Mouse (Mus musculus): ENCODE measurements around the gene Tubgcp2.

DNA sequence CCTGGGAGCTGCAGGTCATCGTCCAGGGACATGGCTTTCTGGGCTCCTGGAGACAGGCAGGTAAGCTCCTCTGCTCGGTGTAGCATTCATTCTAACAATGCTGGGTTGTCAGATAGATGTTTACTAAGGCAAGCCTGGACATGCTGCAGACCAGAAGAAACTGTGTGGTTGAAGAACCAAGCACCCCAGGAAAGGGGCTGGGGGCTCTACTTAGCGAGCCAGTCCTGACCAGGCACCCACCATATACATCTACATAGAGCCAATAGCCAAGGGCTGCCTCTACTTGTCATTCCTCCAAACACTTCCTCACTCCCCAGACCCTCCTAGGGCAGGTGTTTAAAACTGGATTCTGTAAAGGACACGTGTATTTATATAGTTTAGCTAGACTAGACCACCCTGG lies 42.3 kb downstream of the Tubgcp2 start:
- TF ChIP-seq POLR2A (IDR thresholded peaks at IDR 0.05; ENCODE audit: low read depth, low read length) (no peak), CTCF (IDR thresholded peaks at IDR 0.05; ENCODE audit: borderline replicate concordance, insufficient read depth, low read length) (no peak)
